Mouse (Mus musculus): ENCODE measurements around the gene Tmem246. TPM values are rescaled to one million over a fixed set of nuclear protein-coding genes. Genes with fewer than 3 reads are reported as not detected.

Tmem246 gene
- polyA plus RNA-seq, 2 experiments: 4.8 to 6.7 TPM

DNA sequence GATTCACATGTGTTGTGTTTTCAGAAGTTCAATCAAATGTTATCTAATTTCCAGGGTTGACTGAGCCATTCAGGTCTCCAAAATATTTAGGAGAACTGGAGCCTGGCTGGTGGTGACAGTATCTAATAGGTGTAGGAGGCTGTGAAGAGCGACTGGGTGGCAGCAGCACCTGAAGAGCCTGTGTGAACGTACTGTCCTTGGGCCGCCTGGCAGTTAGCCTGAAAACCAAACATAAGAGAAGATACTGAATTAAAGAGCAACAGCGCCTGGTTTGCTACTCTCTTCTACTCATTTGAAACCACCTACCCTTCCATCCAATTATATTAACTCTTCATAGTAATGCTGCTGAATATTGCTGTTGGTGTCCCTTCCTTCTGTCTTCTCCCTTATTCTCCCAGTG is 61.0 kb downstream of the Tmem246 start:
- no peaks in the 10 kb centered on the region for H3K9me3 ChIP-seq (ENCODE audit: control insufficient read depth, low read length)
- no peak for TF ChIP-seq CTCF (IDR thresholded peaks at IDR 0.05; ENCODE audit: low read depth)
- no peak for TF ChIP-seq EP300 (IDR thresholded peaks at IDR 0.05; ENCODE audit: low read depth)
- no peaks in the 10 kb centered on the region for H3K4me1 ChIP-seq (replicated peaks; ENCODE audit: control insufficient read depth in 2 of 2, insufficient read depth in 2 of 2, low read length in 1 of 2)
- no peaks in the 10 kb centered on the region for H3K27me3 ChIP-seq (ENCODE audit: control insufficient read depth, insufficient read depth, low read length)
- no peak overlapping the region for H3K27ac ChIP-seq
- H3K36me3 ChIP-seq (replicated peaks; ENCODE audit: control insufficient read depth, insufficient read depth, low read depth): no peaks in the 10 kb centered on the region
- DNase-seq (ENCODE audit: low read depth in 3 of 3, low spot score in 3 of 3) (no peak), ATAC-seq (ENCODE audit: insufficient read depth) (no peak)
- no peak overlapping the region for H3K9ac ChIP-seq (replicated peaks)
- H3K4me2 ChIP-seq (ENCODE audit: low read depth): no peak overlapping the region
- 60% methylated on average over 4 of the region's 4 CpGs for WGBS (ENCODE audit: insufficient replicate concordance)
- no peak overlapping the region for H3K4me3 ChIP-seq (ENCODE audit: insufficient read depth in 1 of 2, low read depth in 2 of 2, low read length in 2 of 2)

DNA sequence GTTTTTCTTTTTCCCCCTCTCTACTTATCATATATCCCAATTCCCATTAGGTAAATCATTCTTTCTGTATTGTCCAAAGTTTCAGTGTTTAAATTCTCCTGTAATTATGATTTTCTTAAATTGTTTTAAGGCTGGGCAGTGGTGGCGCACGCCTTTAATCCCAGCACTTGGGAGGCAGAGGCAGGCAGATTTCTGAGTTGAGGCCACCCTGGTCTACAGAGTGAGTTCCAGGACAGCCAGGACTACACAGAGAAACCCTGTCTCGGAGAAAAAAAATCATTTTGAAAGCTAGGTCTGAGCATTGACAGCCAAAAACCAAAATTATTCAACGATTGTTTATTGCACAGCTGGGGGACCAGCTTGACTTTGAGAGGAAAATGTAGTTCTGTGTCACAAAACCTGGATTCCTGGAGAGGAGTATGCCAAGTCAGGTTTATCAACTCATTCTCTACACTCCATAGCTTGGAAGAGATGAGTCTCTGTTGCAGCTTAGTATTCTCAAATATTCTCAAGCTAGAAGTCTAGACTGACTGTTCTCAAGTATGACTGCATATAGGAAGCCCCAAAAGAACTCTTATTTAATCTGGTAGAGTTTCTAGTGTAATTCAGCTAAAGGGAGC is 61.9 kb downstream of the Tmem246 start:
- Histone ChIP-seq H3K4me1 (replicated peaks; ENCODE audit: control insufficient read depth in 2 of 2, insufficient read depth in 2 of 2, low read length in 1 of 2) (no peaks in the 10 kb centered on the region), H3K27me3 (ENCODE audit: control insufficient read depth, insufficient read depth, low read length) (no peaks in the 10 kb centered on the region), H3K9me3 (ENCODE audit: control insufficient read depth, low read length) (no peaks in the 10 kb centered on the region), H3K9ac (replicated peaks) (no peak overlapping the region), H3K36me3 (replicated peaks; ENCODE audit: control insufficient read depth, insufficient read depth, low read depth) (no peaks in the 10 kb centered on the region), H3K27ac (no peak overlapping the region), H3K4me2 (ENCODE audit: low read depth) (no peak overlapping the region), H3K4me3 (ENCODE audit: insufficient read depth in 1 of 2, low read depth in 2 of 2, low read length in 2 of 2) (no peak overlapping the region)
- no peak for DNase-seq (ENCODE audit: low read depth in 3 of 3, low spot score in 3 of 3)
- no peak for ATAC-seq (ENCODE audit: insufficient read depth)
- TF ChIP-seq CTCF (IDR thresholded peaks at IDR 0.05; ENCODE audit: low read depth): no peak
- no peak for TF ChIP-seq EP300 (IDR thresholded peaks at IDR 0.05; ENCODE audit: low read depth)
- WGBS (ENCODE audit: insufficient replicate concordance): 63% methylated on average over 4 of the region's 4 CpGs

DNA sequence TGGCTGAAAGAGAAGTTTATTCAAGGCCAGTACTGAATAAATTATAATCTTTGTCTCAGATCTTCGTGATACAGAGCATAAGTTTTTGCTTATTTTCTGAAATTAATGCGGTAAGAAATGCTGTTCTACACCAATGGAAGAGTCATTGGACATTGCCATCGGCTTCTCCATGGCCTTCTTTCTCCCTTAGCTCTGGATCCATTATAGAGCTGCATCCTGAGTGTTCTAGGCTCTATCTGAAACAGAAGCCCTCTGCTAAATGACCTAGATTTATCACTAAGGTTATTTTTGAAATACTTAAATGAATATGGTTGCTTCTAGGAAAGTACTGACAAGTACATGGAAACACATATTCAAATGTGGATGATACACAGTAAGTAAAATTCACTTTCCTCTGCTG is 62.6 kb downstream of the Tmem246 start:
- DNase-seq (ENCODE audit: low read depth in 3 of 3, low spot score in 3 of 3) (no peak), ATAC-seq (ENCODE audit: insufficient read depth) (no peak)
- no peaks in the 10 kb centered on the region for H3K27me3 ChIP-seq (ENCODE audit: control insufficient read depth, insufficient read depth, low read length)
- no peak overlapping the region for H3K9ac ChIP-seq (replicated peaks)
- H3K9me3 ChIP-seq (ENCODE audit: control insufficient read depth, low read length): no peaks in the 10 kb centered on the region; the same call in 1 of the 2 replicates
- WGBS (ENCODE audit: insufficient replicate concordance): 63% methylated on average over 3 of the region's 3 CpGs
- TF ChIP-seq CTCF (IDR thresholded peaks at IDR 0.05; ENCODE audit: low read depth): no peak
- TF ChIP-seq EP300 (IDR thresholded peaks at IDR 0.05; ENCODE audit: low read depth): no peak
- no peak overlapping the region for H3K27ac ChIP-seq
- H3K36me3 ChIP-seq (replicated peaks; ENCODE audit: control insufficient read depth, insufficient read depth, low read depth): peaks cover 2% of the 10 kb centered on the region
- no peak overlapping the region for H3K4me2 ChIP-seq (ENCODE audit: low read depth)
- H3K4me3 ChIP-seq (ENCODE audit: insufficient read depth in 1 of 2, low read depth in 2 of 2, low read length in 2 of 2): no peak overlapping the region
- H3K4me1 ChIP-seq (replicated peaks; ENCODE audit: control insufficient read depth in 2 of 2, insufficient read depth in 2 of 2, low read length in 1 of 2): no peaks in the 10 kb centered on the region

Other genes with a start within 250 kb of the Tmem246 start
- gene Acnat2, start 189.7 kb downstream of the Tmem246 start, polyA plus RNA-seq (2012; rRNA removed): 0.14 and 0.20 TPM in 2 replicates
- gene Acnat2, start 189.7 kb downstream of the Tmem246 start, polyA plus RNA-seq (2014; fragmentation: Nextera tagmentation; extraction: Ambion mirVana): 0.20 and 0.71 TPM in 2 replicates
- gene Acnat1, start 124.0 kb downstream of the Tmem246 start, polyA plus RNA-seq (2012; rRNA removed): 0.73 and 1.2 TPM in 2 replicates
- 0.11 and 0.61 TPM in 2 replicates for gene Acnat1, start 124.0 kb downstream of the Tmem246 start, polyA plus RNA-seq (2014; fragmentation: Nextera tagmentation; extraction: Ambion mirVana)
- 0.39 and 0.47 TPM in 2 replicates for gene Baat, start 91.3 kb downstream of the Tmem246 start, polyA plus RNA-seq (2012; rRNA removed)
- 0.86 and 1.0 TPM in 2 replicates for gene Baat, start 91.3 kb downstream of the Tmem246 start, polyA plus RNA-seq (2014; fragmentation: Nextera tagmentation; extraction: Ambion mirVana)
- gene Mrpl50, start 76.8 kb downstream of the Tmem246 start, polyA plus RNA-seq (2012; rRNA removed): 11.7 and 16.6 TPM in 2 replicates
- gene Mrpl50, start 76.8 kb downstream of the Tmem246 start, polyA plus RNA-seq (2014; fragmentation: Nextera tagmentation; extraction: Ambion mirVana): 55.7 TPM in 2 replicates
- gene Zfp189, start 76.7 kb downstream of the Tmem246 start, polyA plus RNA-seq (2012; rRNA removed): 0.88 and 1.5 TPM in 2 replicates
- gene Zfp189, start 76.7 kb downstream of the Tmem246 start, polyA plus RNA-seq (2014; fragmentation: Nextera tagmentation; extraction: Ambion mirVana): 2.6 and 3.5 TPM in 2 replicates
- 88.5 and 103 TPM in 2 replicates for gene Aldob, start 48.3 kb downstream of the Tmem246 start, polyA plus RNA-seq (2012; rRNA removed)
- 240 and 257 TPM in 2 replicates for gene Aldob, start 48.3 kb downstream of the Tmem246 start, polyA plus RNA-seq (2014; fragmentation: Nextera tagmentation; extraction: Ambion mirVana)
- gene Rnf20, start 34.1 kb upstream of the Tmem246 start, polyA plus RNA-seq (2012; rRNA removed): 8.2 and 14.5 TPM in 2 replicates
- gene Rnf20, start 34.1 kb upstream of the Tmem246 start, polyA plus RNA-seq (2014; fragmentation: Nextera tagmentation; extraction: Ambion mirVana): 15.7 and 18.3 TPM in 2 replicates
- gene Ppp3r2, start 84.1 kb upstream of the Tmem246 start, polyA plus RNA-seq (2012; rRNA removed): not detected in 2 replicates
- gene Ppp3r2, start 84.1 kb upstream of the Tmem246 start, polyA plus RNA-seq (2014; fragmentation: Nextera tagmentation; extraction: Ambion mirVana): not detected in 2 replicates
- 0.02 TPM in 2 replicates for gene Grin3a, start 247.9 kb upstream of the Tmem246 start, polyA plus RNA-seq (2012; rRNA removed)
- gene Grin3a, start 247.9 kb upstream of the Tmem246 start, polyA plus RNA-seq (2014; fragmentation: Nextera tagmentation; extraction: Ambion mirVana): 0.03 TPM in 1 of 2 replicates, not detected in the other

All from liver, embryonic 14.5 days (tissue).